Mouse (Mus musculus): ENCODE measurements around the gene Tprn.

DNA sequence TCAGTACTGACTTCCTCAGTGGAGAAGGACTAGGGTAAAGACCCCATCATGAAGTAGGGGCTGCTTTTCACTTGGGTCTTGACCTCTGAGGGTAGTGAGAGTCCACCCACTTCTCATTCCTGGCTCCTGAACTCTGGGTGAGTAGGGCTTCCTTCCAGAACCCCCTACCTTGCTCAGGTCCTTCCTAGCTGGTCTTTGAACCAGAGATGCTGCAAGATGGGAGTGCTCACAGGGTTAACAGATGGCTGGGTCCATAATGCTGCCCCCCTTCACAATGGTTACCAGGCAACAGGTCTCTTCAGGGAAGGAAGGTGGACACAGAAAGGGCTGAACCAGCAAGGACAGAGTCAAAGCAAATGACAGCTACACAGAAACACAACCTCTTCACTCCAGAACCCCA, 44.0 kb upstream of the Tprn start, which contains the start of gene Fam166a:
- TF ChIP-seq CTCF (conservative IDR thresholded peaks at IDR 0.05; ENCODE audit: insufficient read depth, insufficient read length, low read depth, low read length), result no peak
- no peak for TF ChIP-seq POLR2A (IDR thresholded peaks at IDR 0.05; ENCODE audit: low read depth, low read length)
